25 mouse cellular contexts compared by ENCODE assay signal in the genomic region with DNA sequence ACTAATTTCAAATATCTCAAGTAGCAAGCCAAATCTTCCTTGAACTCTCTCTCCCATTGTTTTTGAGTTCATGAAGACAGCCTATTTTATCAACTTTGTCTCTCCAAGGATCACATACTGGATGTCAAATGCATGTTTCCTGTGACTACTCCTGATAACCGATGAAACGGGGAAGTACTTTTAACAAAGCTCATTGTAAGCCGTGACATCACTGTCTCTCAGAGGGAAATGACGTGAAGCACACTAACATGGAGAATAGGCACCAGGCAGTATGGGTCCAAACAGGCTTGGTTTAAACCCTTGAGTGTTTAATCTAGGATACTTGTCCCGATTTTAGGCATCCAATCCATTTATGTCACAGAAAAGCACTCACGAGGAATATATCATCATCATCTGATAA. TPM values are rescaled to one million over a fixed set of nuclear protein-coding genes. Genes with fewer than 3 reads are reported as not detected.
DNase-seq lines count a peak whose midpoint lies in the region; ATAC-seq and TF ChIP-seq lines count a peak whose summit lies in the region.
"Had no signal": no experiment of that assay in that cellular context is flagged by ENCODE, and none has a peak within 500 bp of the region (broad histone marks: within the 10 kb centered on the region; RNA-seq: fewer than 3 reads in every experiment).

No protein-coding gene starts in this region.

- ATAC-seq in midbrain, embryonic 11.5 days (ENCODE audit: low FRiP score), result no peak
- no peak for ATAC-seq in midbrain, embryonic 16.5 days
- ATAC-seq: forebrain, embryonic 16.5 days; Patski had no signal

- H3K4me2 ChIP-seq in midbrain, embryonic 11.5 days, result no peak overlapping the region
- no peak overlapping the region for H3K4me2 ChIP-seq in midbrain, embryonic 16.5 days (ENCODE audit: low read length)
- H3K4me2 ChIP-seq: forebrain, embryonic 13.5 days; heart, embryonic 12.5 days; heart, embryonic 15.5 days; hindbrain, embryonic 12.5 days; hindbrain, embryonic 15.5 days; intestine, embryonic 15.5 days had no signal

- TF ChIP-seq POLR2A in small intestine, adult 2 months (IDR thresholded peaks at IDR 0.05; ENCODE audit: low read depth, low read length), result no peak

- peaks cover 8% of the 10 kb centered on the region; the same call in 1 of the 2 replicates for H3K4me1 ChIP-seq in midbrain, embryonic 11.5 days (ENCODE audit: control insufficient read depth, insufficient read depth, low read length)
- H3K4me1 ChIP-seq in midbrain, embryonic 16.5 days (ENCODE audit: control insufficient read depth, insufficient read depth, low read length), result peaks cover 5% of the 10 kb centered on the region; the same call in 1 of the 2 replicates
- H3K4me1 ChIP-seq in small intestine, adult 2 months (ENCODE audit: control insufficient read depth, insufficient read depth, insufficient read length, low read length), result peaks cover 19% of the 10 kb centered on the region
- H3K4me1 ChIP-seq: hindbrain, embryonic 15.5 days had no signal

- H3K9ac ChIP-seq in midbrain, embryonic 11.5 days (ENCODE audit: low read length), result no peak overlapping the region
- H3K9ac ChIP-seq in midbrain, embryonic 16.5 days (ENCODE audit: low read depth, low read length), result no peak overlapping the region
- H3K9ac ChIP-seq: forebrain, embryonic 13.5 days; heart, embryonic 12.5 days; heart, embryonic 15.5 days; hindbrain, embryonic 12.5 days; hindbrain, embryonic 15.5 days; intestine, embryonic 15.5 days had no signal

- no peak for TF ChIP-seq CTCF in small intestine, adult 2 months (IDR thresholded peaks at IDR 0.05; ENCODE audit: extremely low read depth, insufficient read length, insufficient replicate concordance, low read depth, low read length)

- DNase-seq in heart, adult 11 months, result peak; percentile 40
- no peak for DNase-seq in heart, adult 8-10 months (ENCODE audit: low spot score)
- peak; percentile 72 for DNase-seq in midbrain, embryonic 11.5 days (ENCODE audit: low spot score, missing footprints)
- no peak for DNase-seq in spleen, postnatal 14 days (ENCODE audit: low spot score in 2 of 2)
- DNase-seq: B cell, adult 2 months; cerebellum, adult 11 months; cerebellum, adult 2 months; cerebellum, adult 9-11 months; cerebellum, postnatal 25 days; gastrocnemius, postnatal 10 days; gastrocnemius, postnatal 36 days; heart, postnatal 36 days had no signal

- no peaks in the 10 kb centered on the region; the same call in 1 of the 2 replicates for H3K27me3 ChIP-seq in midbrain, embryonic 11.5 days (ENCODE audit: control insufficient read depth, insufficient read depth, low read length)
- H3K27me3 ChIP-seq in midbrain, embryonic 16.5 days (ENCODE audit: control insufficient read depth, insufficient read depth, low read depth, low read length), result no peaks in the 10 kb centered on the region
- H3K27me3 ChIP-seq in small intestine, adult 2 months (ENCODE audit: control insufficient read depth, insufficient read depth, low read length), result no peaks in the 10 kb centered on the region
- H3K27me3 ChIP-seq: CH12.LX; forebrain, embryonic 13.5 days; heart, embryonic 12.5 days; heart, embryonic 15.5 days; hindbrain, embryonic 12.5 days; hindbrain, embryonic 15.5 days; intestine, embryonic 15.5 days; Patski had no signal

- H3K36me3 ChIP-seq in midbrain, embryonic 11.5 days (ENCODE audit: control insufficient read depth, insufficient read depth, low read length), result no peaks in the 10 kb centered on the region
- no peaks in the 10 kb centered on the region for H3K36me3 ChIP-seq in midbrain, embryonic 16.5 days (ENCODE audit: control insufficient read depth, insufficient read depth, low read length)
- 0 out of 2 replicates have a peak, but pooled peaks cover 10% of the 10 kb centered on the region for H3K36me3 ChIP-seq in small intestine, adult 2 months (ENCODE audit: control insufficient read depth, insufficient read depth, low read length)
- H3K36me3 ChIP-seq: G1E; heart, embryonic 15.5 days; hindbrain, embryonic 12.5 days; hindbrain, embryonic 15.5 days had no signal

- WGBS in midbrain, embryonic 11.5 days, result 88% methylated on average over 6 of the region's 6 CpGs
- 90% methylated on average over 6 of the region's 6 CpGs for WGBS in midbrain, embryonic 16.5 days
- WGBS in small intestine, adult 2 months, result 65% methylated on average over 6 of the region's 6 CpGs

- no peak overlapping the region for H3K27ac ChIP-seq in midbrain, embryonic 11.5 days (ENCODE audit: low read depth, low read length)
- no peak overlapping the region for H3K27ac ChIP-seq in midbrain, embryonic 16.5 days (ENCODE audit: low read length)
- peak overlapping the region; percentile 54; the same call in 1 of the 2 replicates for H3K27ac ChIP-seq in small intestine, adult 2 months (ENCODE audit: insufficient read depth, low read depth, low read length)
- H3K27ac ChIP-seq: forebrain, embryonic 10.5 days; forebrain, embryonic 13.5 days; heart, embryonic 15.5 days; hindbrain, embryonic 12.5 days; hindbrain, embryonic 15.5 days; intestine, embryonic 15.5 days had no signal

- H3K9me3 ChIP-seq in midbrain, embryonic 11.5 days (ENCODE audit: control insufficient read depth, low read length), result no peaks in the 10 kb centered on the region
- no peaks in the 10 kb centered on the region; the same call in 1 of the 2 replicates for H3K9me3 ChIP-seq in midbrain, embryonic 16.5 days (replicated peaks; ENCODE audit: control insufficient read depth, low read length, poor library complexity, severe bottlenecking)
- H3K9me3 ChIP-seq: forebrain, embryonic 10.5 days; forebrain, embryonic 13.5 days; heart, embryonic 15.5 days; hindbrain, embryonic 15.5 days; intestine, embryonic 15.5 days had no signal

- no peak overlapping the region for H3K4me3 ChIP-seq in midbrain, embryonic 11.5 days (ENCODE audit: low read depth, low read length)
- no peak overlapping the region for H3K4me3 ChIP-seq in midbrain, embryonic 16.5 days (ENCODE audit: low read depth, low read length)
- no peak overlapping the region for H3K4me3 ChIP-seq in small intestine, adult 2 months (ENCODE audit: low read depth, low read length)
- H3K4me3 ChIP-seq: forebrain, embryonic 10.5 days; forebrain, embryonic 13.5 days; heart, embryonic 12.5 days; heart, embryonic 15.5 days; hindbrain, embryonic 12.5 days; hindbrain, embryonic 15.5 days; intestine, embryonic 15.5 days had no signal

RNA-seq across cellular contexts. Expression of a gene that starts 17.9 kb away (rescaled TPM):
- 1 to 10 TPM; 5.8 to 8.2 (median 7.0) TPM for total RNA-seq in heart, adult 8-10 months (2022)
- 45.2 and 50.7 TPM in 2 replicates for polyA plus RNA-seq in midbrain, embryonic 11.5 days (2014; fragmentation: Nextera tagmentation; extraction: Ambion mirVana)
- polyA plus RNA-seq in midbrain, embryonic 16.5 days (2015; fragmentation: Nextera tagmentation; extraction: Ambion mirVana), result 20.9 and 23.8 TPM in 2 replicates
- 32.1 and 47.0 TPM in 2 replicates for polyA plus RNA-seq in small intestine, adult 2 months (2012; rRNA removed)
- polyA plus RNA-seq: G1E had no signal

Comparison
In these comparisons a context has a peak if more than half of its experiments do, and no peak if none do; other contexts are left out.
1. DNase-seq: peak in heart, adult 11 months (single experiment) and midbrain, embryonic 11.5 days (single experiment); none in heart, adult 8-10 months (single experiment) and spleen, postnatal 14 days (0 of 2).